Mouse (Mus musculus) myocyte (in vitro differentiated cells): ENCODE data around the gene Ftsj3.

Experiments used
- E2F4 ChIP-seq: IDR thresholded peaks from one replicate; pipeline ENCODE4 v1.6.1; 2011; ENCODE audit warnings: mild to moderate bottlenecking, control low read depth, moderate library complexity; ENCODE audit not compliant: insufficient read depth
- MAX ChIP-seq: IDR thresholded peaks from one replicate; pipeline ENCODE4 v1.6.1; 2011; ENCODE audit warnings: low read depth, mild to moderate bottlenecking, control low read depth
- POLR2A ChIP-seq: IDR thresholded peaks from one replicate; pipeline ENCODE4 v1.6.1; 2011; ENCODE audit warnings: low read depth, mild to moderate bottlenecking, control low read depth, moderate library complexity; ENCODE audit not compliant: insufficient read length
- POLR2AphosphoS2 ChIP-seq: IDR thresholded peaks from one replicate; pipeline ENCODE4 v1.6.1; 2011; ENCODE audit warnings: low read depth, control low read depth; ENCODE audit not compliant: insufficient read length
- SRF ChIP-seq: IDR thresholded peaks from one replicate; pipeline ENCODE4 v1.6.1; 2011; ENCODE audit warnings: low read depth; ENCODE audit not compliant: control insufficient read depth, insufficient read length
- TCF12 ChIP-seq: IDR thresholded peaks from one replicate; pipeline ENCODE4 v1.6.1; 2011; ENCODE audit warnings: mild to moderate bottlenecking, control low read depth; ENCODE audit not compliant: poor library complexity, insufficient read depth, severe bottlenecking
- TCF3 ChIP-seq: IDR thresholded peaks from one replicate; pipeline ENCODE4 v1.6.1; 2011; ENCODE audit warnings: low read depth, control low read depth; ENCODE audit not compliant: insufficient read length
- USF1 ChIP-seq: IDR thresholded peaks from one replicate; pipeline ENCODE4 v1.6.1; 2011; ENCODE audit warnings: low read depth, mild to moderate bottlenecking, control low read depth, moderate library complexity

GRCm38 (mm10) chr11:106282452-106282851 lies 26.6 kb upstream of the Ftsj3 start:
- no peak for TF ChIP-seq POLR2AphosphoS2
- TF ChIP-seq MAX: no peak
- no peak for TF ChIP-seq POLR2A
- no peak for TF ChIP-seq TCF3
- TF ChIP-seq SRF: no peak
- TF ChIP-seq E2F4: no peak
- no peak for TF ChIP-seq TCF12
- no peak for TF ChIP-seq USF1
